Mouse (Mus musculus): ENCODE data around the gene Lrrn4cl. TPM values are rescaled to one million over a fixed set of nuclear protein-coding genes. Genes with fewer than 3 reads are reported as not detected.
A peak's percentile ranks its signal among the peaks of the same experiment; 100 is the strongest.
"Not testable (repeated sequence)": the region's sequence is repeated elsewhere in the genome, so short reads cannot be mapped to it uniquely, and the experiment has no call there.

The Lrrn4cl gene
- total RNA-seq, 2 experiments from 2014 or later, result 4.2 to 5.1 TPM

- intact Hi-C loops (cut with DNase I), result no loop called here
- DNase-seq, result no peak
These were observed 21.8 kb downstream of the Lrrn4cl start for GRCm38 (mm10) chr19:8872266-8872840.

GRCm38 (mm10) chr19:8875031-8875430 is 24.5 kb downstream of the Lrrn4cl start:
- intact Hi-C loops (cut with DNase I), result no loop called here

GRCm38 (mm10) chr19:8880311-8881033 is 29.9 kb downstream of the Lrrn4cl start, which contains the start of gene Uqcc3:
Gene Uqcc3 (minus strand): TSS chr19:8880923.
- peak; percentile 92 to 94 for DNase-seq
- intact Hi-C loops (cut with DNase I), result no loop called here

More at GRCm38 (mm10) chr19:8875031-8875430, 24.5 kb downstream of the Lrrn4cl start:
- DNase-seq, result no peak

GRCm38 (mm10) chr19:8881034-8881392 is 30.4 kb downstream of the Lrrn4cl start:
- no peak for DNase-seq
- intact Hi-C loops (cut with DNase I), result no loop called here

- intact Hi-C loops (cut with DNase I), result no loop called here
- no peak for DNase-seq
These were observed 33.0 kb downstream of the Lrrn4cl start, which contains the start of the genes Lbhd1 and Gm49403 for GRCm38 (mm10) chr19:8883616-8884015. Gene Lbhd1 (plus strand): TSS chr19:8883732. Gene Gm49403 (plus strand): TSS chr19:8883930.

GRCm38 (mm10) chr19:8886916-8887584 is 36.5 kb downstream of the Lrrn4cl start:
- intact Hi-C loops (cut with DNase I), result no loop called here
- DNase-seq, result no peak

- intact Hi-C loops (cut with DNase I), result no loop called here
- DNase-seq, result no peak
These were observed 37.3 kb downstream of the Lrrn4cl start for GRCm38 (mm10) chr19:8887585-8888463.

- intact Hi-C loops (cut with DNase I), result no loop called here
- DNase-seq, result peak; percentile 96 to 97
These were observed 38.2 kb downstream of the Lrrn4cl start, which contains the start of the genes 1810009A15Rik and Gm49416 for GRCm38 (mm10) chr19:8888511-8889385. Gene 1810009A15Rik (plus strand): TSS chr19:8888853. Gene Gm49416 (plus strand): TSS chr19:8888926.

GRCm38 (mm10) chr19:8892829-8893766 is 42.5 kb downstream of the Lrrn4cl start, which contains the start of gene Ints5:
Gene Ints5 (plus strand): TSS chr19:8893005.
- intact Hi-C loops (cut with DNase I), result no loop called here

GRCm38 (mm10) chr19:8895397-8895960 is 44.9 kb downstream of the Lrrn4cl start:
- DNase-seq, result no peak
- intact Hi-C loops (cut with DNase I), result no loop called here

More at GRCm38 (mm10) chr19:8892829-8893766, 42.5 kb downstream of the Lrrn4cl start, which contains the start of gene Ints5:
- DNase-seq, result peak; percentile 91 to 92

- DNase-seq; intact Hi-C loops (cut with DNase I): not testable (repeated sequence)
These were observed 45.7 kb downstream of the Lrrn4cl start for GRCm38 (mm10) chr19:8896231-8896630.

- intact Hi-C loops (cut with DNase I), result not testable (repeated sequence)
- DNase-seq, result peak; percentile 60 to 72
These were observed 46.8 kb downstream of the Lrrn4cl start for GRCm38 (mm10) chr19:8897211-8897864.

GRCm38 (mm10) chr19:8897865-8898495 is 47.4 kb downstream of the Lrrn4cl start, which contains the start of gene Ganab:
Gene Ganab (plus strand): TSS chr19:8898071.
- peak; percentile 96 to 98 for DNase-seq
- intact Hi-C loops (cut with DNase I), result no loop called here

- intact Hi-C loops (cut with DNase I), result no loop called here
- DNase-seq, result no peak
These were observed 48.0 kb downstream of the Lrrn4cl start for GRCm38 (mm10) chr19:8898576-8898975.

- intact Hi-C loops (cut with DNase I), result no loop called here
- DNase-seq, result no peak
These were observed 48.5 kb downstream of the Lrrn4cl start for GRCm38 (mm10) chr19:8899079-8899478.

- intact Hi-C loops (cut with DNase I), result no loop called here
- DNase-seq, result no peak
These were observed 52.8 kb downstream of the Lrrn4cl start for GRCm38 (mm10) chr19:8903412-8903811.

Data from heart, postnatal 10 days (tissue).